Mouse (Mus musculus): ENCODE results near the gene Mboat2. TPM values are rescaled to one million over a fixed set of nuclear protein-coding genes. Genes with fewer than 3 reads are reported as not detected.

Gene Mboat2
- total RNA-seq, 1 experiment from 2014 or later = 23.3 TPM

DNA sequence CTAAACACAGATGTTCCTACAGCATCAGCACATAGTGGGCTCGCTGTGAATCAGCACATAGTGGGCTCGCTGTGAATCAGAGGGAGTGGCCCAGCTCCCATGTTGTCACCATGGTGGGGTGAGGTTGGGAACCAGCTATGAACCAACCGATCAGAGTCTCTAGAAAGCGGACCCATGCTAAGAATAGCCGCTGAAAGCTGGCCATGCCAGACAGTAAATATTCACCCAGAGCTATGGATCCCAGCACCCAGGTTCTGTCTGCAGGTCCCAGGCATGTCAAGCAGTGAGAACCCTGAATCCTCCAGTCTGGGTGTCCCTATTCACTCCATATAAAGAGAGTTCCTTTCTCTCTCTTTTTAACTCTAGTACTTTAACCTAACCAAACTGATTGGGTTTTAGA lies 94.6 kb downstream of the Mboat2 start:
- ATAC-seq (replicated peaks in 1 of 2; ENCODE audit: insufficient read depth in 1 of 2, low FRiP score in 2 of 2, low TSS enrichment in 1 of 2, low read depth in 1 of 2, poor library complexity in 2 of 2, severe bottlenecking in 2 of 2) = no peak

DNA sequence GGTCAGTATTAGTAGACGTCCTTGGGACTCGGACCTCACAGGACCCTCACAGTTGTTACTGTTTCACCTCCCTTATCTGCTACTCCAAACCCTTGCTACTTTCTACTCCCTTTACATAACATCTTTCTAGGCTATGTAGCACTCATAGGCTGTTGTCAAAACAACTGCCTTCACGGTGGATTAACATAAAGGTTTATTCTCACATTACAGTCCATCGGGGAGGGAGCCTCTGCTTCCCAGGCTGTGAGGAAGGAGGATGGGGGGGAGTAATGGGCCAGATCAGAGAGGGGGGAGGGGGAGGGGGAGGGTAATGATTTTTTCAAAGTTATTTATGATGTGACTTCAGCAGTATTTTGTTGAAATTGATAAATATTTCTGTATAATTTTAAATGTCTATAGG lies 95.0 kb downstream of the Mboat2 start:
- no peak for ATAC-seq (replicated peaks in 1 of 2; ENCODE audit: insufficient read depth in 1 of 2, low FRiP score in 2 of 2, low TSS enrichment in 1 of 2, low read depth in 1 of 2, poor library complexity in 2 of 2, severe bottlenecking in 2 of 2)

DNA sequence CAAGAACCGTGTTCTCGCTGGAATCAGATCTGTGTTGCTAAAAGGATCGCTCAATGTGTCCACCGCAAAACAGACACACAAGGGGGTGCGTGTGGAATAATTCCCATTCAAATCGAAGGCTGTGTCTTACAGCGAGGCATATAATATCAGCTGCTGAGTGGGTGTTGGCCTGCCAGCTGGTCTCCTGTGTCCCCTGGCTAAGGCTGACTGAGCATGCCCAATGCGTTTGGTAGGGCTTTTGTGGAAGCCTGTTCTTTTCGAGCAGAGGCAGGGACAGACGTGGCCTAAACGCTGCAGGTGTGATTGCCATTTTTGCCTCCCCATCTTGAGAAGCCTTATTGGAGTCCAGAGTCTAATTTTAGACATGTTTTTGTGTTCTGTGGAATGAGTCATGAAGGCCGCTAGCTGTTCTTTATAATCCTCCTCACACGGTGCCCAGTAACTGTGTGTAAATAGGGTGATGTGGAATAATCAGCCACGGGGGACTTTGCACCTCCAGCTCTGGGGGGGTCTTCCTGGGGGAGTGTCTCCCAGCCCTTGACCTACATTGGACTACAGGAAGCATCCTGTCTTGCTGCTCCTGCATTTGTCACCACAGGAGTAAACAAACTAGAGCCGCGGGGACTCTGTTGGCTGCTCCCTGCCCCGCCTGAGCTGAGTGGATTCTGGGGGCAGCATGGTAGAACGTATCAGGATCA lies 97.5 kb downstream of the Mboat2 start:
- no peak for ATAC-seq (replicated peaks in 1 of 2; ENCODE audit: insufficient read depth in 1 of 2, low FRiP score in 2 of 2, low TSS enrichment in 1 of 2, low read depth in 1 of 2, poor library complexity in 2 of 2, severe bottlenecking in 2 of 2)

DNA sequence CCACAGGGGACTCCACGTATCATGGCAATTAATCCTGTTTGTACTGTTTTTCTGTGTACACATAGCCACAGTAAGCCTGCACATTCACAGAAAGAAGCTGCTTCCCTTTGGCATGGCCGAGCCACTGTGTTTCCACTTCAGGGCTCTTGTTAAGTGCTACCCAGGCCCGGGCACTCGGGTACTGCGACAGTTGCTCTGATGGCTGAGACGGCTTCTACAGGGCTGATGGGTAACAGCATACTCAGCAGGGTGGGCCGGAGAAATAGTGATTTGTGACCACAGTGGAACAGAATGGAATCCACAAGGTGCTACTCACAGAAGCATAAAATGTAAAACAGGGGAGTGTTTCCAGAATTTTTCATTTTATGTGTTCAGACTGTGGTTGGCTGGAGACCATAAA lies 98.4 kb downstream of the Mboat2 start:
- ATAC-seq (replicated peaks in 1 of 2; ENCODE audit: insufficient read depth in 1 of 2, low FRiP score in 2 of 2, low TSS enrichment in 1 of 2, low read depth in 1 of 2, poor library complexity in 2 of 2, severe bottlenecking in 2 of 2) = no peak

DNA sequence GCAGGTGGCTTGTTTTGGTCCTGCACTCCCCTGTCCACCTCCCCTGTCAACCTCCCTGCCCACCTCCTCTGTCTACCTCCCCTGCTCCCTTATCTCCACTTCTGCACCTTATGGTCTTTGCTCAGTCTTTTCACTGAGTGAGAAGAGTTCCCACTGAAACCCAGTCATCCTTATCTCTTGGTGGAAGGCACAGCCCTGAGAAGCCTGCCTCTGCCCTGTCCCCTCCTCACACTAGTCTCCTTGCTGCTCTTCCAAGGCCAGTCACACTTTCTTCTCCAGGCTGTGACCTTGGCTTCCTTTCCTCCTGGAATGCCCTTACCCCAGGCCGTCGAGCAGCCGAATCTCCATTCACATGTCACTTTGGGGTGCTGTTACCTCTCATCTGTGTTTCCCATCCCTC lies 100.1 kb downstream of the Mboat2 start:
- ATAC-seq (replicated peaks in 1 of 2; ENCODE audit: insufficient read depth in 1 of 2, low FRiP score in 2 of 2, low TSS enrichment in 1 of 2, low read depth in 1 of 2, poor library complexity in 2 of 2, severe bottlenecking in 2 of 2) = no peak

DNA sequence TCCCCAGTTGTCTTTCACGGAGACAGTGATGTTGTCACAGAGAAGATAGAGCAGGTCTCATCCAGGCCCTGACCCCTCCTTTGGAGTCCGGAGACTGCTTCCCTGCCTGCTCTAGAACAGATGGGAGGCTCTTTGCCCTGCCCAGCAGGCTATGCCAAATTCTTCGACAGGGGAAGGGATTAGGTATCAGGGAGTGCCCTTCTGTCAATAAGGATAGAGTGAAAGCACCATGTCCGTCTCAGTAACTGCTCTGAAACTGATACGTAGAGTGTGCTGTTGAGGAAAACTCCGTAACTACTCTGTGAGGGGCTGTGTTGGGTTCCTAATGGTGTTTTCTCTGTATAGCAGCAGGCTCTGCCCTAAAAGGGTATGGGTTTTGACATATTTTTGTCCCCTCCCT lies 101.4 kb downstream of the Mboat2 start:
- ATAC-seq (replicated peaks in 1 of 2; ENCODE audit: insufficient read depth in 1 of 2, low FRiP score in 2 of 2, low TSS enrichment in 1 of 2, low read depth in 1 of 2, poor library complexity in 2 of 2, severe bottlenecking in 2 of 2) = no peak

DNA sequence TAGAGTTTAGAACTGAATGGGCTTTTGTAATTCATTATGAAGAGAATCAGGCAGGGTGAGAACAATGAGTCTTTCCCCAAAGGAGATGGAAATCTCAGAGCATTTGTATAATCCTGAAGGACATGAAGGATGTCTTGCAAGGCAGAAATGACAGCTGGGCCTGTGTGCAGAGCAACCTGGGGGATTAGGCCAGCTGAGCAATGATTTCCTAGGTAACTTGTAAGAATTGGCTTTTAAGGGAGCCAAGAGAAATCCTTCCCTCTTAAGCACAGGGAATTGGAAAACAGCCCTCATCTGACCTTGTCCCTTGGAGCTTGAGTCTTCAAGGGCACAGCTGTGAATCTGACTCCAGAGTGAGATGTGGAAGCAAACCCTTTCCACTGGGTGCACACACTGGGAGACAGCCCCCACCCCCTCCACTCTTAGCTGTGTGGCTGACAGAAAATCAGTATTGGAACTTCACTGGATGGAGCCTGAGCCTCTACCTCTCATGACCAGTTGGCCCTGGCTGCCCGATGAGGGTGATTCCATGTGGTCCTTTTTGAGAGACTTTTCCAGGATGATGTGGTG lies 102.6 kb downstream of the Mboat2 start:
- ATAC-seq (replicated peaks in 1 of 2; ENCODE audit: insufficient read depth in 1 of 2, low FRiP score in 2 of 2, low TSS enrichment in 1 of 2, low read depth in 1 of 2, poor library complexity in 2 of 2, severe bottlenecking in 2 of 2) = no peak

DNA sequence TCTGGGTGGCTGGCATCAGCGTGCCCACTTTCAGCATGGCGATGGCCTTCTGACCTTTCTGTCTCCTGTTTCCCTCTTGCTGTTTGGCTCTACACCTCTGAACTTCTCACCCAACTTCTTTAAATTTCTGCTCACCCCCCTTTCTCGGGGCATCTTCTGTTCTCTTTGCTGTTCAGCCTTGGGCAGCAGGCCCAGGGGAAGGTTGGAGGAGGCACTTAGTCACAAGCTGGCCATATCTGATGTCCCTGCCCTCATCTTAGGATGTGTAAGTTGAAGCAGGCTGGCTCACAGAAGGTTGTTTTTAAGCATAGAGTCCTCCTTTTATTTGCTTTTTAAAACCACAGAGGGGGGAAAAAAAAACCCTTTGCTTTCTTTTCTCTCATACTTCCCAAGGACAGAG lies 103.3 kb downstream of the Mboat2 start:
- ATAC-seq (replicated peaks in 1 of 2; ENCODE audit: insufficient read depth in 1 of 2, low FRiP score in 2 of 2, low TSS enrichment in 1 of 2, low read depth in 1 of 2, poor library complexity in 2 of 2, severe bottlenecking in 2 of 2) = no peak

DNA sequence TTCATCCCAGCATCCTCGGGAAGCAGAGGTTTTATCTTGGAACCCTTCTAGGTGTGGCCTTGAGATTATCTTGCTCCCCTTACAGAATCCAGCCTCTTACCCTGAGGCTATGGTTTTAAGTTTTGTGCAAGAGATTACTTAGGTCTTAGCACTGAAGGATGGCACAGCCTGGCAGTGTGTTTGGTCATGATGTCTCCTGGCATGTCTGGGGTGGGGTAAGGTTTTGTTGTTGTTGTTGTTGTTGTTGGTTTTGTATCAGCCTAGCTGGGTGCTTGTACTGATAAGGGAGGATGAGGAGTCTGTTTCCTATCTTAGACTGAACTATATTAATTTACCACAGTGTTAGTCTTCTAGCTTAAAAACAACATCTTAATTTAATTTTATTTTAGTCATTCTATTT lies 105.6 kb downstream of the Mboat2 start:
- ATAC-seq (replicated peaks in 1 of 2; ENCODE audit: insufficient read depth in 1 of 2, low FRiP score in 2 of 2, low TSS enrichment in 1 of 2, low read depth in 1 of 2, poor library complexity in 2 of 2, severe bottlenecking in 2 of 2) = no peak

DNA sequence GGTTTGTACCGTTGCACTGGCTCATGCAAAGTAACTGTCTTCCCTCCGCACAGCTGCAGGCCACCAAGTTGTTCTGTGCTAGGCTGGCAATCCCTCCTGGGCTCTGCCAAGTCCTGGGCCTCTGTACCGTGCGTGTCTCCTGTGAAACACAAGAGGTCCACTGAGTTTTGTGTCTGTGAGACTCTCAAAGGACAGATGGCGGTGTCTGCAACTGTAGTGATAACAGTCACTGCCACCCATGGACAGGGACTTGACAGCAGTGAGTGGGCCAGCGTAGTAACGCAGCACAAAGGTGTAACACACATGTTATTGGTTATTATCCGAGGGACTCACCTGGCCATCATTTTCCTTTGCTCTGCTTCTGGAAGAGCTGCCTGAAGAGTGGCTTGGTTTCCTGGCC lies 108.7 kb downstream of the Mboat2 start:
- ATAC-seq (replicated peaks in 1 of 2; ENCODE audit: insufficient read depth in 1 of 2, low FRiP score in 2 of 2, low TSS enrichment in 1 of 2, low read depth in 1 of 2, poor library complexity in 2 of 2, severe bottlenecking in 2 of 2) = no peak

DNA sequence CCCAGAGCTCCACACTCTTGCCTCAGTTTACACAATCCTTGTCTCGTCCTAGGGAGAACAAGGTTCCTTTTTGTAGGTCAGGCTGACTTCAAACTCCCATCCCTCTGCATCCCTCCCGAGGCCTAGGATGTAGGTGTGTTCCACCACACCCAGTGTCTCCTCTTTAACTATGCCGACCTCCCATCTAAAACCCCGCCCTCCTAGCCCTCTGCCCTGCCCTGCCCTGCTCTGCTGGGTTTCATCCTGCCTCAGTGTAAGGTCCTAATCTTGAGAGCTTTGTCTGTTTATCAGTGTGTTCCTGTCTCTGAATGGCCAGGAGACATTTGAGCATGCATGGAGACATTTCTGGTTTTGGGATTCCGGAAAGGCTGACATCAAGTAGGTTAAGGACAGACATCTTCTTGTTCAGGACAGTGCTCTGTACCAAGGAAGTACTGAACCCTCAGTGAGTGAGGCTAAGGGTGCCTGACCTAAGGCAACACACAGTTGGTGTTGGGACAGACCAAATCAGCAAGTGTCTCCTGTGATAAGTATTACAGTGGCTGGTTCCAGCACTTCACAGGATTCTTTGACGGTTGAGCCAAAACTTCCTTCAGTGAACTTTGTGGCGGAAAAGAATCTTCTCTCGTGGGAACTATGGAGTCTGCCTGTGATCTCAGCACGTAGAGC lies 112.1 kb downstream of the Mboat2 start:
- ATAC-seq (replicated peaks in 1 of 2; ENCODE audit: insufficient read depth in 1 of 2, low FRiP score in 2 of 2, low TSS enrichment in 1 of 2, low read depth in 1 of 2, poor library complexity in 2 of 2, severe bottlenecking in 2 of 2) = no peak

DNA sequence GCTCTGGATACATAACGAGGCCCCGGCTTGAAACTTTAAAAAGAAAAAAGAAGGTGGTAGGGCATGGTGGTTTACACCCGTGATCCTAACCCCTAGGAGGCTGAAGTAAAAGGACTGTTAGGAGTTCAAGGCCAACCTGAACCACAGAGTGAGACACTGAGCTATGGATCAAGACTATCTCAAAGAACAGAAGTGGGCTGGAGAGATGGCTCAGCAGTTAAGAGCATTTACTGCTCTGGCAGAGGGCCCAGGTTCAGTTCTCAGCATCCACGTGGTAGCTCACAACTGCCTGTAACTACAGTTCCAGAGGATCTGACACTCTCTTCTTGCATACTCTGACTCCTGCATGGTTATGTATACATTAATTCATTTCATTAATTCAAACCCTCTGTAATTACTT lies 112.7 kb downstream of the Mboat2 start:
- no peak; a peak in 1 of 4 replicates for ATAC-seq (replicated peaks in 1 of 2; ENCODE audit: insufficient read depth in 1 of 2, low FRiP score in 2 of 2, low TSS enrichment in 1 of 2, low read depth in 1 of 2, poor library complexity in 2 of 2, severe bottlenecking in 2 of 2)

DNA sequence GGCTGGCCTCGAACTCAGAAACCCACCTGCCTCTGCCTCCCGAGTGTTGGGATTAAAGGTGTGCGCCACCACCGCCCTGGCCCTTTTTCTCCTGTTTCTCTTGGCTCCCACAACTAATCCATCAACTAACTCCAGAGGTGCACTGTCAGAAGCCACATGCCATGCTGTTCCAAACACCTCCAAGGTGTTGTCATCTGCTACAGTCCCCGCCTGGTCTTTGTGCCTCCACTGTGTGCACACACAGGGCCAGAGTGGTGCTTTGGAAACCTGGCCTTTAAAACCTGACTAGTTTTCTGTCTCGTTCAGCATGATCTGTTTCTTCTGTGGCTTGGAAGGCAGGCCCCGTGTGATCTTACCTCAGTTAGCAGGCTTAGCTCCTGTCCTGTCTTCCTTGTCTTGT lies 113.9 kb downstream of the Mboat2 start:
- ATAC-seq (replicated peaks in 1 of 2; ENCODE audit: insufficient read depth in 1 of 2, low FRiP score in 2 of 2, low TSS enrichment in 1 of 2, low read depth in 1 of 2, poor library complexity in 2 of 2, severe bottlenecking in 2 of 2) = no peak

DNA sequence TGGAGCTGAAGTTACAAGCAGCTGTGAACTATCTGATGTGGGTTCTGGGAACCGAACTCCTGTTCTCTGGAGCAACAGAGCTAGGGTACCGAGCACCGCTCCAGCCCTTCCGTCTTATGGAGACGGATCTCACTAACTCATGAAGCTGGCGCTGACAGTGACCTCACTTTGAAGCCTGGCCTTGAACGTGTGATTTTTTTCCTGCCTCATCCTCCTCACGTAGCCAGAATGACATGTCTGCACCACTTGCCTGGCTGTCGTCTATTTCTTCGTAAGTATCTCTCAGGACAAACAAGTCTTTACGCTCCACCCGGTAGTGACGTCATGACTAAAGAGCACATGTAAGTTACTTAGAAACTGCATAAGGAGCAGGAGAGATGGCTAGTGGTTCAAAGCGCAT lies 116.4 kb downstream of the Mboat2 start:
- no peak for ATAC-seq (replicated peaks in 1 of 2; ENCODE audit: insufficient read depth in 1 of 2, low FRiP score in 2 of 2, low TSS enrichment in 1 of 2, low read depth in 1 of 2, poor library complexity in 2 of 2, severe bottlenecking in 2 of 2)

DNA sequence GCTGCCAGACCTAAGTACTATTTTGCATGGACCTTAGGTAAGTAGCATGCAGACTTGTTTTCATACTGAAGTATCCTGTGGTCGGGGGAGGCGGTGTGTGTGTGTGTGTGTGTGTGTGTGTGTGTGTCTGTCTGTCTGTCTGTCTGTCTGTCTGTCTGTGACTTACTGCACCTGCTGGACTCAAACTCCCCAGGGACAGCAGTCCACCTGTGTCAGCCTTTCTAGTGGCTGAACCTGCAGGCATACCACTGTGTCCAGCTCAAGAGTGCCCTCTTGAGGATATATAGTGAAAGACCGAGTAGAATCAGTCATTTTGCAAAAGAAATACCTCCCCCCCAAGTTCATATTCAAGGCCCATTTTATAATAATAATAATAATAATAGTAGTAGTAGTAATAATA lies 117.7 kb downstream of the Mboat2 start:
- ATAC-seq (replicated peaks in 1 of 2; ENCODE audit: insufficient read depth in 1 of 2, low FRiP score in 2 of 2, low TSS enrichment in 1 of 2, low read depth in 1 of 2, poor library complexity in 2 of 2, severe bottlenecking in 2 of 2) = peak; percentile 36 to 75; a peak in 2 of 4 replicates

DNA sequence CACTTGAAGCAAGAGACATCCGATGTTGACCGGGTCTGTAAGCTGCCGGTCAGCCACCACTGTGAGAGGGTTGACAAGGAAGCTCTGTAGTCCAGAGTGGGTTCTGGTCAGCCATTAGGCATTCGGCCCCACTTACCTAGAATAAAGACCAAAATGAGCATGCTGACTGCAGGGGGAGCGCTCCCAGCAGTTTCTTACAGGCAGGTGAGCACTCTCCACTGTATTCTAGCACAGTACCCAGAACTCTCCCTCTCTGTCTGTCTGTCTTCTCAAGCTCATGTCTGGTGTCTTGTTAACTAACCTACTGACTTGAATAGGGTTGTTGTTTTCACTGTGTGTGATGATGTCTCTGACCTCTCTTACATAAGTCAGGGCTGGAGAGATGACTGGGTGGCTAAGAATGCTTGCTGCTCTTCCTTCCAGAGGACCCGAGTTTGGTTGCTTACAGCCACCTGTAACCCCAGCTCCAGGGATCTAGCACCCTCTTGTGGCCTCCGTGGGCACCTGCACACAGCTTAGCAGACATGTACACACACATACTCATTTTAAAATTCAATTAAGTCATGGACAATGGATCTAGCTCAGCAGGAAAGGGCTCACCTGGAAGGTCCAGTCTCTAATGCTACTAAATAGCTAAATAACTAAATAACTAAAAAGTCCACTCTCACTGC lies 119.8 kb downstream of the Mboat2 start:
- no peak for ATAC-seq (replicated peaks in 1 of 2; ENCODE audit: insufficient read depth in 1 of 2, low FRiP score in 2 of 2, low TSS enrichment in 1 of 2, low read depth in 1 of 2, poor library complexity in 2 of 2, severe bottlenecking in 2 of 2)

DNA sequence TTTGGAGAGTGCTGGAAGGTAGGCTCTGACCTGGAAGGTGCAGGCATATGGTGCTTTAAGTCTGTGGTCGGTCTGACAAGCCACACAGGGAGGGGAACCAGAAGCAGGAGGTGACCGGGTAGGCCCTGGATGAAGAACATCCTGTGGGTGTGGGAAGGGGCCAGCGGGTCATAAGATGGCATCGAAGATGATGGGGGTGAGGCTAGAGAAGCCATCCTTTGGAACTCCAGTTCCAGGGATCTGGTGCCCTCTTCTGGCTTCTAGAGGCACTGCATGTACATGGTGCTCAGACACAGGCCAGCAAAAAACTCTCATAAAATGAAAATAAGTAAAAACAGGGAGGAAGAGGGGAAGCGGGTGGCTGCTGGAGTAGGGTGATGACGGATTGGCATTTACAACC lies 121.5 kb downstream of the Mboat2 start:
- peak; percentile 67 to 79 for ATAC-seq (replicated peaks in 1 of 2; ENCODE audit: insufficient read depth in 1 of 2, low FRiP score in 2 of 2, low TSS enrichment in 1 of 2, low read depth in 1 of 2, poor library complexity in 2 of 2, severe bottlenecking in 2 of 2)

DNA sequence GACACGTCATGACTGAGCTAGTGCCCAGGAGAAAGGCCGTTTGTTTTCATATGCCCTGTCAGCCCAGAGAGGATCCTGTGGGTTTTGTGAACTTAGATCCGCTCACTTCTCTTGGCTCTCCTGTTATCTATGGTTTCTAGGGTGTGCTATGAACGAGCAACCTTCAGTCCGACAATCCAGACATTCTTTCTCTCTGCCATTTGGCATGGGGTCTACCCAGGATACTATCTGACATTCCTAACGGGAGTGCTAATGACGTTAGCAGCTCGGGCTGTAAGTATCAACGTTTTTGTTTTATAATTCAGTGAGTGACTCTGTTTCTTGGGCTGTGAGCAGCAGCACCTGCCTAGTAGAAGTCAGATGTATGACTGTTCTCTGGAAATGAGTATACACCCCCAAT lies 124.5 kb downstream of the Mboat2 start:
- ATAC-seq (replicated peaks in 1 of 2; ENCODE audit: insufficient read depth in 1 of 2, low FRiP score in 2 of 2, low TSS enrichment in 1 of 2, low read depth in 1 of 2, poor library complexity in 2 of 2, severe bottlenecking in 2 of 2) = no peak

All from hematopoietic stem cell, adult 5-6 weeks (primary cell).